Mouse (Mus musculus) stomach, embryonic 14.5 days (tissue): ENCODE results near the gene Ush2a. TPM values are rescaled to one million over a fixed set of nuclear protein-coding genes. Genes with fewer than 3 reads are reported as not detected.

Source experiments
- ATAC-seq: fragments of 200-750 bp; cut with Nextera tagmentation; 2 replicates; pipeline ENCODE4 v1.8.0; 2017; ENCODE audit warnings: low read depth, moderate TSS enrichment; ENCODE audit not compliant: insufficient number of reproducible peaks, insufficient read depth, low FRiP score
- H3K27ac ChIP-seq: fragments of 300-500 bp; sonication (generic); 2 replicates; pipeline ENCODE4 v1.5.1; 2014; ENCODE audit warnings: mild to moderate bottlenecking, low read length, moderate library complexity, mixed read lengths
- H3K27me3 ChIP-seq: fragments of 300-500 bp; sonication (generic); 2 replicates; pipeline ENCODE4 v1.6.1; 2014; ENCODE audit warnings: low read length, control low read depth, mixed read lengths; ENCODE audit not compliant: control insufficient read depth, insufficient read depth
- H3K36me3 ChIP-seq: fragments of 300-500 bp; sonication (generic); 2 replicates; pipeline ENCODE4 v1.6.1; 2014; ENCODE audit warnings: mild to moderate bottlenecking, control low read depth, low read length, moderate library complexity, mixed read lengths; ENCODE audit not compliant: control insufficient read depth, insufficient read depth
- H3K4me1 ChIP-seq: fragments of 300-500 bp; sonication (generic); 2 replicates; pipeline ENCODE4 v1.6.1; 2014; ENCODE audit warnings: low read length, control low read depth, mixed read lengths; ENCODE audit not compliant: control insufficient read depth, insufficient read depth
- H3K4me2 ChIP-seq: fragments of 300-500 bp; sonication (generic); replicated peaks from 2 replicates; pipeline ENCODE4 v1.6.1; 2014; ENCODE audit warnings: low read depth, low read length, control low read depth
- H3K4me3 ChIP-seq: fragments of 300-500 bp; sonication (generic); 2 replicates; pipeline ENCODE4 v1.5.1; 2014; ENCODE audit warnings: low read depth, low read length, control low read depth
- H3K9ac ChIP-seq: fragments of 300-500 bp; sonication (generic); replicated peaks from 2 replicates; pipeline ENCODE4 v1.6.1; 2014; ENCODE audit warnings: low read depth, mild to moderate bottlenecking, control low read depth, low read length, moderate library complexity, mixed read lengths
- H3K9me3 ChIP-seq: fragments of 300-500 bp; sonication (generic); 2 replicates; pipeline ENCODE4 v1.6.1; 2016; ENCODE audit warnings: low read depth, low read length, control low read depth; ENCODE audit not compliant: control insufficient read depth
- WGBS: fragments of 180-500 bp; shearing (Covaris S2); extraction: QIAGEN DNeasy Blood & Tissue Kit; methylation state at CpG from one replicate; pipeline ENCODE4 v1.1.7; 2014; 5-methylcytosine and 5-hydroxymethylcytosine counted together
- polyA plus RNA-seq: library from polyadenylated mRNA; unstranded; fragments of >200 nt; fragmentation: Nextera tagmentation; extraction: Ambion mirVana; gene quantifications from 2 replicates; pipeline ENCODE4 v1.2.1, GENCODE M21; 2014

Gene Ush2a
- polyA plus RNA-seq, 1 experiment from 2014 or later: not detected

DNA sequence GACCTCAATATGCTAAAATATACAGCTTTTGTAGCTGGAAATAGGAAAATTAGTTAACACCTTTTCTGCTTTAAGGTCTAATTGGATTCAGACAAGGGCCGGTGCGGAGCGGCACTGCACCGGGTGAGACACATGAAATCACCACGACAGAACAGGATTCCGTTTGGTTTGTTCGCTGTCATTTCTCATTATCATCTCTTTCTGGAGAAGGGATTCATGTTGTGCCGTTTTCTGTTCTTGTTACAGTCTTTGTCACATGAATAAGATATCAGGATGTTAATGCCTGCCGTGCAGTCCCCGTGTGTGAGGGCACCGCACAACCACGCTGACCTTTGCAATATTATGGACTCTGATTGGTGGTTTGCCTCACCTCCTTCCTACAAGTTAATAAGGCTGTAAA is 411.0 kb downstream of the Ush2a start:
- Histone ChIP-seq H3K9me3 (no peaks in the 10 kb centered on the region), H3K27me3 (no peaks in the 10 kb centered on the region), H3K36me3 (no peaks in the 10 kb centered on the region), H3K4me1 (no peaks in the 10 kb centered on the region), H3K4me2 (no peak overlapping the region), H3K4me3 (no peak overlapping the region), H3K27ac (no peak overlapping the region), H3K9ac (no peak overlapping the region)
- 90% methylated on average over 12 of the region's 12 CpGs for WGBS
- no peak for ATAC-seq

DNA sequence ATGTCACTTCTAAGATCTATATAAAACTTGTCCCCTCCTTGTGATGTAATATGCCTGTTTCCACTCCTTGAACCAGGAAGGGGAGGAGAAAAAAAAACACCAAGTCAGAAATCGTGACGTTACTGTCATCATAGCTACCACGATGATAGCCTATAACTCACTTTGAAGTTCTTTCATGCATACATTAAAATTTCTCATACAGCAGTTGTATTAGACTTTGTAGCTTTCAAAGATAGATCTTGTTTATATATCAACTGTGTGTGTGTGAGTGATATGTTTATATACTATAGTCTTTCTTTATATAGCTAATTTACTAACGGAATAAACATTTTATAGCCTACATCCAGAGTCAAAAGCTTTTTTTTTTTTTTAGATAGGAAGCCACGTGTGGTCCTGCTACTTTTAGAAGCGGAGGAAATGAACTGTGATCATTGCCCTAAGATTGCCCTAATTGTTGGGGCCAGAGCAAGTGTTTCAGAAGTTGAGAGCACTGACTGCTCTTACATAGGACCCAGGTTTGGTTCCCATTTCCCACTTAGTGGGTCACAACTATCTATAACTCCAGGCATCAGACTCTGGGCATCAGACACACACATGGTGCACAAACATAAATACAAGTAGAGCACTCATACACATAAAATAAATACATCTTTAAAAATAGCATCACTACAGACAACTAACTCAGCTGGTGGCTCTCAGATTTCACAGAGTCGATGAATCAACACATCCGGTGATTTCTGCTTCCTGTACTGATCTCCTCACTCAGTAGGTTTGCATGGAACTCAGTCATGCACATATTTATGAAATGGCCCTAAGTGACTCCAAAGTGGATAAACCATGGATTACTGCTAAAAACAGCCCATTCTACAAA is 413.1 kb downstream of the Ush2a start:
- H3K27ac ChIP-seq: no peak overlapping the region
- H3K4me2 ChIP-seq: no peak overlapping the region
- H3K27me3 ChIP-seq: no peaks in the 10 kb centered on the region
- ATAC-seq: no peak
- 53% methylated on average over 8 of the region's 8 CpGs for WGBS
- H3K4me1 ChIP-seq: no peaks in the 10 kb centered on the region
- H3K4me3 ChIP-seq: no peak overlapping the region
- no peaks in the 10 kb centered on the region for H3K36me3 ChIP-seq
- H3K9me3 ChIP-seq: no peaks in the 10 kb centered on the region
- no peak overlapping the region for H3K9ac ChIP-seq

DNA sequence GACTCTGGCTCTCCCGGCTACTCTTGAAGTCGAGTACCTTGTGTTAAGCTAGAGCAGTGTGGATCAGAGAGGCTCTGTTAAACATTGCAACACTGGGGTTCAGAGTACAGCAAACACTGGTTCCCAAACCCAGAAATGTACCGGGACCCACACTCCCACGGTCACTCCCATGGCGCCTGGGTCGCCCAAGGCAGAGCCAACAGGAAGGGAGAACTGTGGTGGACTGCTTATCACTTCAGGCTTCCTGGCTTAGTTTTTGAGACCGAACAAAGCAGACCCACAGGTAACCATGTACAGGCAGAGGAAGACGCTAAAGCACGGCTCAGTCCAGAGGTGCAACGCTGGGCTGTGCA is 413.7 kb downstream of the Ush2a start:
- Histone ChIP-seq H3K4me1 (no peaks in the 10 kb centered on the region), H3K4me2 (no peak overlapping the region), H3K27me3 (no peaks in the 10 kb centered on the region), H3K36me3 (no peaks in the 10 kb centered on the region), H3K9me3 (no peaks in the 10 kb centered on the region), H3K4me3 (no peak overlapping the region), H3K9ac (no peak overlapping the region), H3K27ac (no peak overlapping the region)
- 88% methylated on average over 10 of the region's 10 CpGs for WGBS
- no peak for ATAC-seq

DNA sequence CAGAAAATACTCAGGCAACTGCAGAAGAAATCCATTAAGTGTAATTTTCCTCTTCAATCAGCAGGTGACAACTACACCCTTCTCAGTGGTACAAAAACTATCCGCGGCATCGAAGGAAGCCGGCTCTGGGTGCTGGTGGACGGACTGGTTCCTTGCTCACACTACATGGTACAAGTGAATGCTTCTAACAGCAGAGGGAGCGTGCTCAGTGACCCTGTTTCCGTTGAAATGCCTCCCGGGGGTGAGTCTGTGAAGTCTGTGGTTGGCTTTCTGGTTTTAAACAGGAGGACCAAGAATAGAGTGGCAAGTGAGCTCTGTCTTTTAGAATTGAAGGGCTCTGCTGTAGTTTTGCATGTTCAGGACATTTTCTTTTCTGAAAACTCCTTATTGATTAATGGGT is 416.4 kb downstream of the Ush2a start:
- Histone ChIP-seq H3K9ac (no peak overlapping the region), H3K27me3 (no peaks in the 10 kb centered on the region), H3K36me3 (no peaks in the 10 kb centered on the region), H3K4me2 (no peak overlapping the region), H3K4me3 (no peak overlapping the region), H3K9me3 (no peaks in the 10 kb centered on the region), H3K27ac (no peak overlapping the region), H3K4me1 (no peaks in the 10 kb centered on the region)
- WGBS: 58% methylated on average over 8 of the region's 8 CpGs
- no peak for ATAC-seq

DNA sequence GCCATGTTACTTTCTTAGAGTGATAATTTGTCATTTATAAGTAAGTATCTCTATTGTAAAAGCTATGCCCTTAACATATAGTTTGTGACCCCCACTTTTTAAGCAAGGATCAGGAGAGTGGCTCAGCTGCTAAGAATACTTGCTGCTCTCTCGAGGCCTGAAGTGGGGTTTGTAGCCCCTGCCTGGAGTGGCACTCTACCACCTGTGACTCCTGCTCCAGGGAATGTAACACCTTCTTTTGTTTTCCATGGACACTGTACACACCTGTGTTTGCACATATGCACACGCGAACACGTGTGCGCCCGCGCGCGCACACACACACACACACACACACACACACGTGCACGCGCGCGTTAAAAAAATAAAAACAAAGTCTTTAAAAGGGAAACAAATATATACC is 424.5 kb downstream of the Ush2a start:
- 0 out of 2 replicates have a peak, but pooled peaks cover 3% of the 10 kb centered on the region for H3K9me3 ChIP-seq
- H3K9ac ChIP-seq: no peak overlapping the region
- H3K4me1 ChIP-seq: no peaks in the 10 kb centered on the region
- ATAC-seq: no peak
- H3K27ac ChIP-seq: no peak overlapping the region
- no peaks in the 10 kb centered on the region for H3K27me3 ChIP-seq
- H3K4me2 ChIP-seq: no peak overlapping the region
- H3K36me3 ChIP-seq: no peaks in the 10 kb centered on the region
- 93% methylated on average over 14 of the region's 14 CpGs for WGBS
- no peak overlapping the region for H3K4me3 ChIP-seq

DNA sequence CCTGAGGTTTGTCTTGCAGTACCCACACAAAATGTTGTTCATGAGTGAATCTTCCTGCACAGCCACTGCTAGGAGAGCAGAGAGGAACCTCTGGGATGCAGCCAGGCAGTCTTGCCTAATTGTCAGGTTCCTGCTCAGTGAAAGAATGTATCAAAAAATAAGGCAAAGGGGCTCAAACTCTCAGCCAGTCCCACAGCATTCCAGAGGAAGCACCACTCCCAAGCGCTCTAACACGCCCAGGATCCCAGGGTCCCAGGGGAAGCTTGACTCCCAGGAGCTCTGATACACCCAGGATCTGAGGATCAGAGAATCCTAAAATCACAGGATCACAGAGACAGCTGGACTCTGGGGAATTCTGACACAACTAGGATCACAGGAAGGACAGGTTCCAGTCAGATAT is 434.5 kb downstream of the Ush2a start:
- H3K9ac ChIP-seq: no peak overlapping the region
- no peaks in the 10 kb centered on the region for H3K27me3 ChIP-seq
- H3K4me2 ChIP-seq: no peak overlapping the region
- 75% methylated on average over 2 of the region's 2 CpGs for WGBS
- no peaks in the 10 kb centered on the region for H3K9me3 ChIP-seq
- no peaks in the 10 kb centered on the region for H3K4me1 ChIP-seq
- H3K4me3 ChIP-seq: no peak overlapping the region
- no peak overlapping the region for H3K27ac ChIP-seq
- H3K36me3 ChIP-seq: no peaks in the 10 kb centered on the region
- ATAC-seq: no peak

DNA sequence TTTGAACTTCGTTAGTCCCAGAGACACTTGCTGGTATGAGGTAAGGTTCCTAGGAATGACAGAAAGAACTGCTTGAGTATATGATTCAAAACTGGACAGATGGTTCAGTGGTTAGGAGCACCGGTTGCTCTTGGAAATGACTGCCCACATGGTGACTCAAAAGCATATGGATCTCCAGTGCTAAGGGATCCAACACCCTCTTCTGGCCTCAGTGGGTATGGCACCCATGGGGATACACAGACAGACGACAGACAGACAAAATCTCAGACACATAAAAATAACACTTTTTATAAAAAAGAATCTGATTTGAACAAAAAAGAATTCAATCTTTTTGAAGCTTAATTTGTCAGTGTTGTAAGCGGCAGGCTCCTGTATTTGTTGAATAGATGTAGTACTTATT is 446.4 kb downstream of the Ush2a start:
- H3K9me3 ChIP-seq: no peaks in the 10 kb centered on the region
- no peak overlapping the region for H3K4me2 ChIP-seq
- no peaks in the 10 kb centered on the region for H3K27me3 ChIP-seq
- WGBS: 85% methylated on average over 4 of the region's 4 CpGs
- ATAC-seq: no peak
- H3K4me1 ChIP-seq: no peaks in the 10 kb centered on the region
- H3K9ac ChIP-seq: no peak overlapping the region
- no peak overlapping the region for H3K27ac ChIP-seq
- no peaks in the 10 kb centered on the region for H3K36me3 ChIP-seq
- H3K4me3 ChIP-seq: no peak overlapping the region

DNA sequence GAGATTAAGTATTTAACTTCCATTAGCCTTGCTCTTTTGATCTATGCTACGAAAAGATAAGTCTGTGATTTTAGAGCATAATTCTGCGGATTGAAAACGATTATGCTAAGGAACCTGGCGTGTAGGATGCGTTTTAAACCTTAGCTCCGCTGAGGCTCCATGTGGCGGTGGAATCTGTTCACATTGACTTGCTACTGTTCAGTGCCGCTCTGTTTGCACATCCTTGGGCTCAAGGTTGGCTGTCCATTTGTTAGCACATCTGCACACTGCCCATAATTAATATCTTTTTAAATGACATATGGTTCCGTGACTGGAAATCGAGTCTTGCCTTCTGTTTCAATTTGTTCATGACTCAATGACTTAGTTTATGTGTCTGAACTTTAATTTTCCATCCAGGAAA is 446.9 kb downstream of the Ush2a start:
- no peak for ATAC-seq
- WGBS: 84% methylated on average over 10 of the region's 10 CpGs

DNA sequence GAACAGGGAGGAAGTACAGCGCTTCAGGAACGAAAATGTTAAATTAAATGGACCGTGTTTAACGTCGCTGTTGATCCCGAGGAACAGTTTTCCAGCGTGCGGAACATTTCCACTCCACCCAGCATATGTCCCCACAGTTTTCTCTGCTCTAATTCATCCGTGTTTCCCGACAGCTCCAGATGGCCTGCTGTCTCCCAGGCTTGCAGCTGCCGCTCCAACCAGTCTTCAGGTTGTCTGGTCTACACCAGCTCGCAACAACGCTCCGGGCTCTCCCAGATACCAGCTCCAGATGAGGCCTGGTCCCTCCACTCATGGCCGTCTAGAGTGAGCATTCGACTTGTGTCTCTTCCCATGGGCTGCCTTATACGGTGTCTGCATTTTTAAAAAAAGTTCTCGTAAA is 452.3 kb downstream of the Ush2a start:
- no peaks in the 10 kb centered on the region for H3K36me3 ChIP-seq
- H3K9ac ChIP-seq: no peak overlapping the region
- 88% methylated on average over 18 of the region's 18 CpGs for WGBS
- H3K9me3 ChIP-seq: no peaks in the 10 kb centered on the region
- no peaks in the 10 kb centered on the region for H3K4me1 ChIP-seq
- no peak overlapping the region for H3K4me3 ChIP-seq
- ATAC-seq: no peak
- no peak overlapping the region for H3K4me2 ChIP-seq
- no peaks in the 10 kb centered on the region for H3K27me3 ChIP-seq
- H3K27ac ChIP-seq: no peak overlapping the region

More for the DNA sequence above, 446.9 kb downstream of the Ush2a start:
- no peaks in the 10 kb centered on the region for H3K36me3 ChIP-seq
- no peaks in the 10 kb centered on the region for H3K9me3 ChIP-seq
- H3K4me3 ChIP-seq: no peak overlapping the region
- H3K27ac ChIP-seq: no peak overlapping the region
- no peak overlapping the region for H3K4me2 ChIP-seq
- no peaks in the 10 kb centered on the region for H3K4me1 ChIP-seq
- no peak overlapping the region for H3K9ac ChIP-seq
- H3K27me3 ChIP-seq: no peaks in the 10 kb centered on the region
